ENCODE assay signal across 13 mouse cellular contexts in genomic region chr9:67845648-67846047, GRCm38 (mm10). TPM values are rescaled to one million over a fixed set of nuclear protein-coding genes. Genes with fewer than 3 reads are reported as not detected.
A peak's percentile ranks its signal among the peaks of the same experiment; 100 is the strongest.
DNase-seq lines count a peak whose midpoint lies in the region; ATAC-seq lines count a peak whose summit lies in the region.
"Had no signal": no experiment of that assay in that cellular context is flagged by ENCODE, and none has a peak within 500 bp of the region (broad histone marks: within the 10 kb centered on the region; RNA-seq: fewer than 3 reads in every experiment).

No protein-coding gene starts in this region.

- H3K9ac ChIP-seq in liver, embryonic 13.5 days = no peak overlapping the region
- H3K9ac ChIP-seq in liver, embryonic 12.5 days = no peak overlapping the region
- H3K9ac ChIP-seq in hindbrain, embryonic 11.5 days (ENCODE audit: low read depth, low read length) = no peak overlapping the region
- H3K9ac ChIP-seq: lung, embryonic 15.5 days; midbrain, embryonic 15.5 days had no signal

- DNase-seq in liver, embryonic 13.5 days = no peak
- peak; percentile 68 to 80 for DNase-seq in cerebellum, adult 18-20 months
- peak; percentile 59 to 66 for DNase-seq in thymus, postnatal 36 days
- DNase-seq in adrenal gland, postnatal 4 days (ENCODE audit: low spot score in 2 of 2) = no peak
- DNase-seq in hindbrain, embryonic 11.5 days (ENCODE audit: low spot score) = no peak
- no peak for DNase-seq in hindbrain, embryonic 10.5 days (ENCODE audit: low spot score)
- DNase-seq: gastrocnemius, postnatal 25 days; kidney, postnatal 36 days had no signal

- H3K27ac ChIP-seq in liver, embryonic 13.5 days = peak overlapping the region; percentile 9; the same call in 1 of the 2 replicates
- no peak overlapping the region for H3K27ac ChIP-seq in liver, embryonic 12.5 days
- no peak overlapping the region for H3K27ac ChIP-seq in hindbrain, embryonic 11.5 days (ENCODE audit: low read depth, low read length)
- no peak overlapping the region for H3K27ac ChIP-seq in hindbrain, embryonic 10.5 days
- H3K27ac ChIP-seq: lung, embryonic 15.5 days; midbrain, embryonic 15.5 days had no signal

- no peaks in the 10 kb centered on the region for H3K27me3 ChIP-seq in liver, embryonic 13.5 days
- no peaks in the 10 kb centered on the region for H3K27me3 ChIP-seq in liver, embryonic 12.5 days (replicated peaks)
- no peaks in the 10 kb centered on the region for H3K27me3 ChIP-seq in hindbrain, embryonic 11.5 days (ENCODE audit: control insufficient read depth, insufficient read depth, low read length)
- H3K27me3 ChIP-seq in hindbrain, embryonic 10.5 days (ENCODE audit: insufficient read depth, poor library complexity, severe bottlenecking) = no peaks in the 10 kb centered on the region
- H3K27me3 ChIP-seq: lung, embryonic 15.5 days; midbrain, embryonic 15.5 days had no signal

- H3K4me3 ChIP-seq in liver, embryonic 13.5 days (replicated peaks) = no peak overlapping the region
- no peak overlapping the region for H3K4me3 ChIP-seq in liver, embryonic 12.5 days
- H3K4me3 ChIP-seq in hindbrain, embryonic 11.5 days (ENCODE audit: low read depth, low read length) = no peak overlapping the region
- no peak overlapping the region for H3K4me3 ChIP-seq in hindbrain, embryonic 10.5 days
- H3K4me3 ChIP-seq: lung, embryonic 15.5 days; midbrain, embryonic 15.5 days had no signal

- WGBS in liver, embryonic 13.5 days (ENCODE audit: insufficient replicate concordance) = 50% methylated on average over 5 of the region's 5 CpGs
- WGBS in liver, embryonic 12.5 days (ENCODE audit: insufficient replicate concordance) = 61% methylated on average over 5 of the region's 5 CpGs
- WGBS in hindbrain, embryonic 11.5 days = 90% methylated on average over 5 of the region's 5 CpGs
- 93% methylated on average over 5 of the region's 5 CpGs for WGBS in hindbrain, embryonic 10.5 days

- H3K4me2 ChIP-seq in liver, embryonic 13.5 days = no peak overlapping the region
- no peak overlapping the region for H3K4me2 ChIP-seq in liver, embryonic 12.5 days
- no peak overlapping the region for H3K4me2 ChIP-seq in hindbrain, embryonic 11.5 days (replicated peaks; ENCODE audit: low read depth, low read length)
- H3K4me2 ChIP-seq: lung, embryonic 15.5 days; midbrain, embryonic 15.5 days had no signal

- H3K9me3 ChIP-seq in liver, embryonic 13.5 days (replicated peaks) = no peaks in the 10 kb centered on the region
- no peaks in the 10 kb centered on the region for H3K9me3 ChIP-seq in liver, embryonic 12.5 days (replicated peaks)
- no peaks in the 10 kb centered on the region for H3K9me3 ChIP-seq in hindbrain, embryonic 11.5 days (ENCODE audit: control insufficient read depth, low read length)
- no peaks in the 10 kb centered on the region for H3K9me3 ChIP-seq in hindbrain, embryonic 10.5 days
- H3K9me3 ChIP-seq: lung, embryonic 15.5 days; midbrain, embryonic 15.5 days had no signal

- no peak for ATAC-seq in liver, embryonic 13.5 days (ENCODE audit: low read depth)
- no peak for ATAC-seq in liver, embryonic 12.5 days
- peak; percentile 83 for ATAC-seq in inflammation-experienced regulatory T-cells, adult 6 months
- ATAC-seq in hindbrain, embryonic 11.5 days (ENCODE audit: low FRiP score) = no peak
- ATAC-seq: hindbrain, embryonic 16.5 days; midbrain, embryonic 15.5 days had no signal

- peaks cover 89% of the 10 kb centered on the region for H3K4me1 ChIP-seq in liver, embryonic 13.5 days (replicated peaks)
- peaks cover 89% of the 10 kb centered on the region for H3K4me1 ChIP-seq in liver, embryonic 12.5 days
- H3K4me1 ChIP-seq in hindbrain, embryonic 11.5 days (replicated peaks; ENCODE audit: control insufficient read depth, insufficient read depth, low read length) = no peaks in the 10 kb centered on the region
- H3K4me1 ChIP-seq in hindbrain, embryonic 10.5 days (replicated peaks) = peaks cover 6% of the 10 kb centered on the region

- peaks cover 9% of the 10 kb centered on the region; the same call in 1 of the 2 replicates for H3K36me3 ChIP-seq in liver, embryonic 13.5 days
- peaks cover 24% of the 10 kb centered on the region for H3K36me3 ChIP-seq in liver, embryonic 12.5 days
- H3K36me3 ChIP-seq in hindbrain, embryonic 11.5 days (ENCODE audit: control insufficient read depth, insufficient read depth, low read length) = no peaks in the 10 kb centered on the region
- H3K36me3 ChIP-seq in hindbrain, embryonic 10.5 days = no peaks in the 10 kb centered on the region
- H3K36me3 ChIP-seq: lung, embryonic 15.5 days; midbrain, embryonic 15.5 days had no signal

RNA-seq across cellular contexts. Expression of gene Vps13c, which starts 5.5 kb away (rescaled TPM):
- polyA plus RNA-seq in liver, embryonic 13.5 days (2015; fragmentation: Nextera tagmentation; extraction: Ambion mirVana) = 6.5 and 7.2 TPM in 2 replicates
- polyA plus RNA-seq in liver, embryonic 12.5 days (2016; fragmentation: Nextera tagmentation; extraction: Ambion mirVana) = 9.7 and 11.7 TPM in 2 replicates
- 10 to 100 TPM; 15.4 to 24.0 (median 19.5) TPM for polyA plus RNA-seq in inflammation-experienced regulatory T-cells, adult 6 months (2017; shearing (Covaris generic))
- total RNA-seq in adrenal gland, postnatal 4 days (2021) = 10 to 100 TPM; 32.3 to 32.5 TPM
- polyA plus RNA-seq in hindbrain, embryonic 11.5 days (2014; fragmentation: Nextera tagmentation; extraction: Ambion mirVana) = 8.8 and 14.7 TPM in 2 replicates
- polyA plus RNA-seq in hindbrain, embryonic 10.5 days (2016; fragmentation: Nextera tagmentation; extraction: Ambion mirVana) = 3.8 and 5.4 TPM in 2 replicates

RNA-seq across cellular contexts. Expression of gene C2cd4a, which starts 13.5 kb away (rescaled TPM):
- 3.4 and 4.2 TPM in 2 replicates for polyA plus RNA-seq in liver, embryonic 13.5 days (2015; fragmentation: Nextera tagmentation; extraction: Ambion mirVana)
- 6.4 and 6.5 TPM in 2 replicates for polyA plus RNA-seq in liver, embryonic 12.5 days (2016; fragmentation: Nextera tagmentation; extraction: Ambion mirVana)
- not detected for polyA plus RNA-seq in inflammation-experienced regulatory T-cells, adult 6 months (2017; shearing (Covaris generic))
- total RNA-seq in adrenal gland, postnatal 4 days (2021) = under 1 TPM; 0.36 to 0.79 TPM
- not detected in 2 replicates for polyA plus RNA-seq in hindbrain, embryonic 11.5 days (2014; fragmentation: Nextera tagmentation; extraction: Ambion mirVana)
- not detected in 2 replicates for polyA plus RNA-seq in hindbrain, embryonic 10.5 days (2016; fragmentation: Nextera tagmentation; extraction: Ambion mirVana)

Comparison
In these comparisons a context has a peak if more than half of its experiments do, and no peak if none do; other contexts are left out.
1. DNase-seq: peak in cerebellum, adult 18-20 months (2 of 2) and thymus, postnatal 36 days (2 of 2); none in liver, embryonic 13.5 days (single experiment), adrenal gland, postnatal 4 days (0 of 2), hindbrain, embryonic 11.5 days (single experiment) and hindbrain, embryonic 10.5 days (single experiment).